Mouse (Mus musculus) urinary bladder, postnatal 14 days (tissue): ENCODE data around the gene Sigmar1.
"Not testable (repeated sequence)": the region's sequence is repeated elsewhere in the genome, so short reads cannot be mapped to it uniquely, and the experiment has no call there.

Experiments
- DNase-seq: peaks from one replicate; pipeline ENCODE4 v3.0.0; 2021; ENCODE audit warnings: low spot score

Sigmar1 gene

DNA sequence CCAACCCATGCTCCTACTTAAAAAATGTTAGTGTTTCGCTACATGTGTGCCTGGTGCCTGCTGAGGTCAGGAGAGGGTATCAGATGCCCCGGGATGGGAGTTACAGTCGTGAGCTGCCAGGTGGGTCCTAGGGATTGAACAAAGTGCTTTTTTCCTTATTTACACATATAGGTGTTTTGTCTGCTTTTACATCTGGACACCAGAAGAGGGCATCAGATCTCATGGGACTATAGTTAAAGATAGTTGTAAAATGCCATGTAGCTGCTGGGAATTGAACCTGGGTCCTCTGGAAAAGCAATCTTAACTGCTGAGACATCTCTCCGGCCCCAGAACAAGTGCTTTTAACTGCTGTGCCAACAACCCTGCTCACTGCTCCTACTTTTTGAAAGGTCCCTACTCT is 45.7 kb downstream of the Sigmar1 start:
- no peak for DNase-seq

DNA sequence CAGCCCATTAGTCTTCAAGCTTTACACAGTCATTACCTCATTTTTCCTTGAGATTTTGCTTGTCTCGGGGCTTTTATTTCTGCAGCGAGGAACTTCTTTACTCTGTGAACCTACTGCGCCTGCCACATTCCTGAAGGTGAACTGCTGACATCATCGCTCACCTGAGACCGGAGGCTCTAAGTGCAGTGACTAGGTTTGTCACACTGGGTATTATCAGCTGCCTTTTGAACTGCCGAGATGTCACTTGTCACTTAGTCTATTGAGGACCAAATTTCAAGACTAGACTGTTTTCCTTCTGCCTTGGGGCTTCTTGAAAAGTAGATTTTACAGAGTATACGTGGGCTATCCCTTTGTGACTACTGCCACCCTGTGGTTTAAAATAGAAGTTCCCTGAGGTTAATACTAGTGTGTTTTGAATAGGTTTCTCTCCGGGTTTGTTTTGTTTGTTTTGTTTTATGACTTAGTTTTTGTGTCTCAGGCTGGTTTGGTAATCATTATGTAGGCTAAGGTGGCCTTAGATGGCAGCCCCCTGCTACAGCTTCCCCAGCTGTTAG is 47.7 kb downstream of the Sigmar1 start:
- no peak for DNase-seq

DNA sequence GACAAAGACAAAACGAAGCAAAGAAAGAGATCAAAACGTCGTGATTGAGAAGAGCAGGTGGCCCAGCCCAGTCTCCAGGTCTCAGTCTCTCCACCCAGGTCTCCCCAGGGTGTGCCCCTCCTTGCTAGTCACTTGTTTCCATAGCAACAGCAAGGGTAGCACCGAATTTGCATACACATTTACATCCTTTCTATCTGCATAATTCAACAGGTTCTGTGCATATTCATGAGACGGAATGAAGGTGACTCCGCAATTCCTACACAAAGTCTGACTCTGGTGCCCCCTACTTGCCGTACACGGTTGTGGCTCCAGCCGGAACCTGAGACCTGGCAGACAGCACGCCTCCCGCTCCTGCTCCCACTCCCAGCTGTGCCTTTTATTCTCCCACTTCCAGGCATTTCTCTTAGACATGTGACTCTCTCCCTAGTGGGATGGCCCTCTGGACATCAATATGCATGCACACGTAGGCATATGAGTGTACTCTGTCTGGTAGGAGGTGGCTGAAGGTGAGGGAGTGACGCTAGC is 48.9 kb downstream of the Sigmar1 start:
- DNase-seq = peak; percentile 72

DNA sequence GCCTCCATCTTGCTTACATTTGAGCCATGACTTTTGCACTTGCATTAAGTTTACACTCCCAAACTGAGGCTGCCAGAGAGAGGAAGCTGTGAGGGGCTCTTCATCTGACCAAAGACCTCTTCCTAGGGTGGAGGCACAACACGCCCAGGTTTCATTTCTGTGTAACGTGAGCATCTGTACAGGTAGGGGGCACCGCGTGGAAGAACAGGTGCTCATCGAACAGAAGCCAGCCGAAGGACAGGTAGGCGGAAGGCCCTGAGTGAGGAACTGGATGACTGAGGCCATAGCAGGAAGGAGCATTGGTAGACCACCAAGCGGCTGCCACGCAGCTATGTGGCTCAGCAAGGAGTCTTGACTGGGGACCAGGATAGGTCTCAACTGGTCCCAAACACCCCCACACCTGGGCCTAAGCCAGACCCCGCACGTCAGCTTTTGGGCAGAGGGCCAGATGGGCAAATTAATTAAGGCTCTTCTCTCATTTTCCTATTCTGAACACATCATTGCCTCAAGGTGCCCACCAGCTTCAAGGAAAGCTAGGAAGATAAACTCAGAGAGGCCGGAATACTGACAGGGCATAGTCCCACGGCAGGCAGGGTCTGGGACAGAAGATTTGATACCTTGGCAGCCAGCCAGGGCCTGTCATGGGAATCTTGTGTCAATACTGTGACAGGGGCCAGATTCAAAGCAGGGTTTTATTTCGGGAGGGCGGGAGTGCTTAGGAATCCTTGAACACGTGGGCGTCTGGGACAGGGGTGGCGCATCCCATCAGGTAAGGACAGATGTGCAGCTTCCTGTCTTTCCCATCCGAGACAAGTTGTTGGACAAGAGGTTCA is 49.8 kb downstream of the Sigmar1 start:
- DNase-seq = no peak

DNA sequence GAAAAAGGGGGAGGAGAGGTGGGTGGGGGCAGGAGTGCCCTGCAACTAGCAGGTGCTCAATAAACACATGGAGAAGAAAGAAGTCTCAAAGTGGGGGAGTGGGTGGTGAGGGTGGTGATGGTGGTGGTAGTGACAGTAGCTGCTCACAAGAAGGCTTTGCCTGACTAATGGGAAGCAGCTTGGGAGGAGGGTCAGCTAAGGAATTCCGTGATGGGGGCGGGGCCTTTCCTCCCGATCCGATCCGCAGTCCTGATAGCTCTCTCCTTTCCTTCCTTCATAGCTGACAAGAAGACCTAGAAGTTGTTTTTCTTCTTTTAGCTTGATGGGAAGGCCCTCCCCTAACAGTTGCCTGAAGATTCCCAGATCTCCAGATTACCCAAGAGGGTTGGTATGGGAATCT is 51.3 kb downstream of the Sigmar1 start:
- DNase-seq = no peak

DNA sequence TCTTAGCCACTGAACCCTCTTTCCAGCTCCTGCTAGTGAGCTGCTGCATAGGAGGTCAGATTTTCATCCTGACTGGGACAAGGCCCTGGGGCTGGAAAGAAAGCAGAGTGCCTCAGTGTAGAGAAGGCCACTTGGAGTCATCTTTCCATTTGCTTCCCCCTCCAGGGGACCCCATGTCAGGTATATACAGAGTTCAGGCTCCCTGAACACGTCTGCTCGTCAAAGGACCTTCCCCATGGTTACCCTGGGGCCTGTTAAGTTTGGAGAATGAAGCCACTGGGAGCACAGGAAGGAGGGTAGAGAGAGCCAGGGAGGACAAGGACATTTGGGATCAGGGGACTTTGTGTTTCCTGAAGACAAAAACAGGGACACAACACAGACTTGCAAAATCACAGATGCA is 53.7 kb downstream of the Sigmar1 start:
- DNase-seq = not testable (repeated sequence)

DNA sequence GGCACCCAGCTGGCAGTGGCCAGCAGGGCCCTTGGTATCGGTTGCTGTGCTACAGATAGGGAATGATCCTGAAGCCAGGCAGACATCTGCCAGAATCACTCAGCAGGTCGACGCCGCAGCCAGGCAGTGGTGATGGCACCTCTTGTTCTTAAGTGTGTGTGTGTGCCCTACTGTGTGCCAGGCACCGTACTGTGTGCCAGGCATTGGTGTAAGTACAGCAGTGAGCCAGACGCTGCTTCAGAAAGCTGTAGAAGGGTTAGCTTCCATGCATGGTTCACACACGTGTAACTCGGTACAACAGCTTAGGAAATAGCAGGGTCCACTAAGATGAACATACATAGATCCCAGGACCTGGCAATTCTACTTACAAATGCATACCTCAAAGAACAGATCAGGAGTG is 55.7 kb downstream of the Sigmar1 start:
- not testable (repeated sequence) for DNase-seq

DNA sequence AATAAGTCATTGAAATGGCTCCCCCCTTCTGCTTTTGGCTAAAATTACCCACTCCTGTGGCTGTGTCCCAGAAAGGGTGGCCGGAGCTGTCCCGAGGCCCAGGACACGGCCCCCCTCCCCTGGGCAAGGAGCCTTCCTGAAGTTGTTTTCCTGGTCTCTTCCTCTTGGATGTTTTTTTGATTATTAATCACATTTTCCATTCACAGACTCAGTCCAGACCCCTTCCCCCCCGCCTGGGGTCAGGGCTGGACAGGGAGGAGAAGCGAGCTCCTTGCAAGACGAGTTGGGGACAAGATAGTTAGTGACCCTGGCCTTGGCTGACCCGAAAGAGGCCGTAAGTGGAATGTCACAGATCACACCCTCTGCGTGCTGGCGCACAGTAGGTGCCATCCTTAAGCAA is 56.2 kb downstream of the Sigmar1 start, which contains the start of gene Il11ra1:
Gene Il11ra1 (plus strand): TSS at position 207 of the 400 bp plus-strand sequence.
- DNase-seq = not testable (repeated sequence)

DNA sequence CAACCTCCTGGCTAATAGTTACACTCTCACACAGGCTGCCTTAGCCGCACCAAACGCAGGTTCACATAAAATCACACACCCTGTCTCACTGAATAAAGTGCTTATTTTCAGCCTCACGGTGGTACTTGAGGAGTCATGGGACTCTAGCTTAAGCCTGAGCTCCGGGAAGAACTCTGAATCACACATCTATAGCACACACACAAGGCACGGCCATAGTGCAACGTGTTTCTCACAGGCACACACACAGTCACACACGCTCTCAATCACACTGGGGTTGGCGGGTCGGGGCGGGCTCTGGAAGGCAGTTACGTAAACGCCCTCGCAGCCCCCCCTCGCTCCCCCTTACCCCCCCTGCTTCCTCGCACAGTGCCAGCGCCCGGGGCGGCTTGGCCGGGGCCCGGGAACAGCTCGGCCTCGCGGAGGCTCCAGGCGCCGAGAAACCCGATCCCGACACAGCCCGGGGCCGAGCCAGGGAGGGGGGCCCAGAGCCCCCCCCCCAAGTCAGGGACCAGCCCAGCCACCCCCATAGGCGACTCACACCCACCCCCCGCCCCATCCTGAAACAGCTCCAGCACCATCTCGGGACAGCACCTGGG is 57.4 kb downstream of the Sigmar1 start:
- DNase-seq = not testable (repeated sequence)

DNA sequence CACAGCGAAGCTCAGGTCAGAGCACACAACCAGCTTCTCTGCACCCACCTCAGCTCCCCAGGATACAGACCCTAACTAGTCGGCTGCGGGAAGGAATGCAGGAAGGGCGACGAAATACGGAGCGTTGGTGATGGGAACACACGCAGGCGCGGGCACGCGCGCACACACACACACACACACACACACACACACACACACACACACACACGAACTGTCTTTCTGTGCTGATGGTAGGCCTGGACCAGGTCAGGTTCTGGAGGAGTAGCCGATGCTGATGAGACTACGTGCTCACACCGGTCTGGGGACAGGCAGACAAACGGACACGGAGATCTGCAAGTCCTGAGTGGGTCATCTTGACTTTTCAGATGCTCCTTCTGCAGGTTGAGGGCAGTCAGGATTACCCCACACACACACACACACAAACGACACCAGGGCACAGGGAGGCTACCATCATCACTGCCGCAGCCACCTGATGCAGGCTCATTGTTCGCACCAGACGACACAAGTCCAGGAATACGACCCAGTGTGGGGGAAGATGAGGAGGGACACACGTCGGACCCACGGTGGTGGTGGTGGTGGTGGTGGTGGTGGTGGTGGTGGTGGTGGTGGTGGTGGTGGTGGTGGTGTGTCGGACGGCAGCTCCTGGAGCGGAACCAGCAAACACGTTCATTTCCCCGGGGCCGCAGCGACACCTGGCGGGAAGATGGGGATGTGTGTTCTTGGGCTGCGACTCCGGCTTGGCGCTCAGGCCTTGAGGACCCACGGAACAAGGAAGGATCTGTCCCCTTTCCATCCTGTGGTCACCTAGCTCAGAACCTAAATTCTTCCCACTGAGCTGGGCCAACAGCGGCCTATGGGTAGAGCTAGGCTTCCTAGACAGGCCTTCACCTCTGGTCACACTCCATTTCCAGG is 58.8 kb downstream of the Sigmar1 start, which contains the start of gene Cntfr:
Gene Cntfr (minus strand): TSS at position 160 of the 912 bp plus-strand sequence.
- peak; percentile 83 for DNase-seq

DNA sequence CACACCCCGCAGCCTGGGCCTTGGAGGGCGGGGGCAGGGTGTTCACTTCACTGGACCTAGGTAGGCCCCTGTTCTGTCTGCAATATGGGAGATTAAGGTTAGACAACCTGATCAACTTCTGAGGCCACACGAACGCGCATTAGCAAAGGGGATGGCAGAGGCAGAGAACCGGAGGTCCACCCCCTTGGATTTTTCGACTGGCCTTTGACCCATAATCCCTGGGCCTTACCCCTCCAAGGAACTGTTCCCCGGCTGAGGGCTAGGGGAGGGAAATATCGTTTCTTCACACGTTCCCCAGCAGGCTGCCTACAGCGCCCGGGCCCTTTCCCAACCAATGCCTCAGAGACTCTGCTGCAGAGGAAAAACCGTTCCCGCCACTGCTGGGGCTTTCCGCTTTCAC is 59.5 kb downstream of the Sigmar1 start:
- DNase-seq = not testable (repeated sequence)

DNA sequence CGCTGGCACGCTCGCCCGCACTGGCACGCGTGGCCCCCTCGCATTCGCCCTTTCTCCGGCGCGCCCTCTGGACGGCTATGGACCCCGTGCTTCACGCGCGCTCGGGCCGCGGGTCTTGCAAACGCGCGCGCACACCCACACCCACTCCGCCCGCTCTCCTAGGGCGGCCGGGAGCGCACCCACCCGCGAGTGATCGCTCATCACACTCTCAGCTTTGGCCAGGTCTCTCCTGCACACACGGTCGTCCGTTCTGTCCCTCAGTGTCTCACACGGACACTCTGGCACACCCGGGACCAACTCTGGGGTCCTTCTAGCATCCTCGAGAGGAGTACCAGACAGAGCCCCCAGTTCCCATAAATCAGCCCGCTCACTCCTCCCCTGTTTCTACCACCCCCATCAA is 60.2 kb downstream of the Sigmar1 start:
- not testable (repeated sequence) for DNase-seq

DNA sequence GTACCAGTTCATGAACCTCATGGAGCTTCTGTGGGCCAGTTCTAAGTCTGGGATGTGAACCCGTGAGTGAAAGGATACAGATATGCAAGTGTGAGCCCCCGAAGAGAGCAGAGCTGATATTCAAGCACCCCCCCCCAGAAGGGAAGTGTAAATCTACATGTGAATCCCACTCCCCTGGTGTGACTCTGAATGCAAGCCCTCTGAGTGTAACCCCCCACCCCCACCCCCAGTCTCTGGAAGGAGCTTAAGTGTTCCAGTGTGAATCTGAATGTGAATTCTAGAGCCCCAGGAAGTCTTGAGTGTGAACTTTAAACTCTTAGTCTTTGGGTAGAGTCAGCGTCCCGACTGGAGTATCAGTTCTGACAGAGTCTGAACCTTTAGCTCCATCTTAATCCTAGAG is 62.4 kb downstream of the Sigmar1 start:
- not testable (repeated sequence) for DNase-seq

DNA sequence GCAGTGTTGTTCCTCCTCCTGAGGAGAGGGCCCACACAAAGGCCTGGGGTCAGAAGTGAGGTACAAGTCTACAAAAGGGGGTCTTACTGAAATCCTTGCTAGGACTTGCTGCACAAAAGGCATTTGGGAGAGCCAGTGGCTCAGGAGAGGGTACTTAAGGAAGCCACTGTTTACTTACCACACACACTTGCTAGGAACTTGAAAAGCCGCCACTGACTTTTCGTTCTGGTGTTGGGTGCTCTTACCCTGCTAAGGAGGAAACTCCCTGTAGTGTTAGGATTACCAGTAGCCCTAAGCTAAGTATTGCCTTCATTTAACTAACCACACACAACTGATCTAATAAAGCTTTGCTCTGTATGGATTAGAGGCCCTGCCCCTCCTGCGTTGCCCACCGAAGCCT is 65.9 kb downstream of the Sigmar1 start:
- not testable (repeated sequence) for DNase-seq

DNA sequence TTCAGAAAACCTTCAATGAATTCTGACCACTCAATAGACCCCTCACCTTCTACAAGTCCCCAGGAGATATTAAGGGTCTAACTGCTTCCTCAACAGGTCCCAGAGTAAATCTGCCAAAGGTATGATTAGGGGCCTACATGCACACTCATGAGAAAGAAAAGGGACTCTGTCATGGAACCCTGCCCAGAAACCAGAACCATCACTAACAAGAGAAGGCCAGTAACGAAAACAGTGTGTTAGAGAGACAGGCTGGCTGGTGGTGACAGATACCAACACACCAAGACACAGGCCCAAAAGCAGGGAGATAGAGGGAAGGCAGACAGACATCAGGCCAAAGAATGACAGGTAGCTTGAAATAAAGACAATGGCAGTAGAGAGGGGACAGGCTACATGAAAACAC is 67.4 kb downstream of the Sigmar1 start:
- DNase-seq = not testable (repeated sequence)
